Mouse (Mus musculus) adrenal gland, adult 8-10 months (tissue): ENCODE results near the gene Nudt12. TPM values are rescaled to one million over a fixed set of nuclear protein-coding genes. Genes with fewer than 3 reads are reported as not detected.

Experiments used
- DNase-seq: peaks from one replicate; pipeline ENCODE4 v3.0.0; 2022
- total RNA-seq, 4 experiments: library from RNA; stranded (reverse); gene quantifications; 2 replicates each; pipeline ENCODE4 v1.2.4; 2022

The Nudt12 gene
- 10 to 100 TPM; 47.6 to 71.1 (median 65.5) TPM for total RNA-seq

DNA sequence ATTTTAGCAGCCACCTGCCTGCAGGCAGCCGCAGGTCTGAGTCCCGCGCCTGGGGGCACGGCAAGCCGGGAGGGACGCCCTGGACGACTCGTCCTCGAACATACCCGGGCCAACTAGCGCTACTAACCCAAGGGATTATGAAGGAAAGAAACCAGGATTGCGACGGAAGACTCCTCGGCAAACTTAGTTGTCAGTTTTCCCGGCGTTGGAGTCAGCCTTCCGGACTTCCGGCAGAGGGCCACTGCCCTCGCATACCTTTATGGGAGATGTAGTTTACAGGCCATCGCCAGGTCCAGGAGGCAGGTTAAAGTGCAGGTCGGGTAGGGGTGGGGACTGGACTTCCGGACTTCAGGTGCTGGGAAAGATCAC lies at the start of gene Nudt12:
Gene Nudt12 (minus strand): TSS at position 282 of the 369 bp plus-strand sequence.
- DNase-seq, result peak; percentile 66

DNA sequence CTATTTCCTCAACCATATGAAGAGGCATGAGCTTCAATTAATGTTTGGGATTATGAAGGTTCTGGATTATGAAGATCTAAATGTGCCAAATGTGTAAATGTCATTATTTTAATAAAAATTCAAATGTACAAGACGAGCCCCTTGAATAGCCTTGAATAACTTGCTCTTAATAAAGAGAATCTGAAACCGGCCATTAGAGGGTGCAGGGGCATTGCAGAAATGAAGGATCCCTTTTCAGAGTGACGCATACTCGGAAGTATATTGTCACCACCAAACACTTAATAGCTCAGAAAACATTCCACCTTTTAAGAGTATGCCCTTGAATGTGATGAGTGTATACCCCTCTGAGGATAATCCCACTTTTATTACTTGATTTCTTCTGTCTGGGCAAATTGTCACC lies 40.1 kb upstream of the Nudt12 start:
- no peak for DNase-seq

DNA sequence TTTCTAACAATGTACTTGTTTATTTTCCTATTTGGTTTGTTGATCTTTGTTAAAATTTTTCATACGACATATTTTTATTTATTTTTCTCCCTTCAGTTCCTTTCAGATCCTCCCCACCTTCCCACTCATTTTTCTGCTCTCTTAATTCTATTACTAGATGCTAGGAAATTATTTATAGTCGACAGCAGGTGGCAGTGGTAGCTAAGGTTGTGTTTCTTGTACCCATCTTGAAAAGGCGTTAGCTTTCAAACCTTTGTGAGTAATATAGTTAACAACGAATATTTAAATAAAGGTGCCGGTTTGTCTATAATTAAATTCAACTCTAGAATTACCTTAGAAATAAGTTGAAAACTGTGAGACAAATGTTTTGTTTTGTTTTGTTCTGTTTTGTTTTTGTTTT lies 26.6 kb upstream of the Nudt12 start:
- DNase-seq, result no peak

DNA sequence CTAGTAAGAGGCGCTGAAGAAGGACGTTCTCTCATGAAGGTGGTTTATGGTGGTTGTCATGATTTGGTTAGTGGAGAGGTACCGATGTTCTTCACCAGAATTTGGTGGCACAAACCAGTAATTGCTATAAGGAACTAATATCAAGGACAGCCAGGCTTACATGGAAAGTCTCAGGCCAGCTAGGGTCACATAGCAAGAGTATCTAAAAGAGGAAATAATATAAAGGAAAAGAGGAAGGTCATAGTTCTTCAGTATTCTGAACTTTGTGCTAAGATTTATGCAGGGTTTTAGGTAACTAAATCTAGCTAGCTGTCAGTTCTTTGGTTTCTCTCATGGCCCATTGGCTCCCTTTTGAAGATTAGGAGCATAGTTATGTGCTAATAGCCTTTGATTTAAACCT lies 20.3 kb upstream of the Nudt12 start:
- DNase-seq, result no peak

DNA sequence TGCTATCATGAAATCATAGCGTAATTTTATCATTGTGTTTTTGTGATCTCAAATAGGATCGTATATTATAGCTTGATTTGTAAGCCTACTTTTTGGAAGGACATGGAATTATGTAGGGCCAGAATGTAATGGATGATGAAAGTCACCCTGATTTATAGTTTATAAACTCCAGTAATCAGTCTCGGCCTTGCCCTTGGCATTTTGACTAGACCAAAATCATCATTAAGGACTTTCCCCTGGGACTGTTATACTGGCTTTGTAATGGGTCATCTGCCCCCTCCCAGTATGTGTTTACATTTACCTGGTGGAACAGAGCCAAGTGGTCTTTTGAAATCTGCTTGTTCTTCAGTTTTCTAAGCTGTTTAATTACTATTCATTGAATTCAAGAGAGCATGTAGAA lies 13.2 kb upstream of the Nudt12 start:
- peak; percentile 26 for DNase-seq

DNA sequence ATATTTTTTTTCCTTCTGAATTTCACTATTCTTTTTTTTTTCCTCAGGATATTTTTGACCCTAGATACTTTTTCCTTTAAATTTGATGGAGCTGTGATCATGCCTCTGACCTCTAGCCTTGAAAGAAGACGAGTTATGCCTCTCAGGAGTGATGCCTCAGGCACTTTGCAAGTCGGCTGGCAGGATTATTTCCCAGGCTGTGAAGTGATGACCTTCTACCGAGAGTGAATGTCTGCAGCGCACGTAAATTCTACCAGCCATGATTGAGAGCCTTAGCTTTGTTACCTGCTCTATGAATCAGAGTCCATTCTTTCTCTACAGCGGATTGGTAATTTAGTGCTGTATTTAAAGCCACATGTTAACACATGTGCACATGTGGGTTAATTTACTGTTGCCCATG lies 11.3 kb upstream of the Nudt12 start:
- no peak for DNase-seq

DNA sequence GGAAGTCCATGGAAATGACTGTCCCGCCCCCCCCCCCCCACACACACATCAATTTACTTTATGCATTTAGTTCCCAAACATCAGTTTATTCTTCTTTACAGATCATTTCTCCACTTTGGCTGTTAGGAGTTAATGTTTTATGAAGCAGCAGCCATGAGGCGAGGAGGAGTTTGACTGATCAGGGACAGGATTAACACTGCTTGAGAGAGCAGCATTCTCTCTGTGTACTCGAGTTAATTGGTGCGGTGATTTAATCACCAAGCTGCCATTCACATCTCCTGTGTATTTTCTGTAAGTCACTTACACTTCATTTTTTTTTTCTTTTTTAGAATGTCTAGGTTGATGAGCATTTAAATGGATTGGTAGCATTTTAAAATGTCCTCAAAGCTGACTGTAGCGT lies 10.8 kb upstream of the Nudt12 start:
- no peak for DNase-seq

DNA sequence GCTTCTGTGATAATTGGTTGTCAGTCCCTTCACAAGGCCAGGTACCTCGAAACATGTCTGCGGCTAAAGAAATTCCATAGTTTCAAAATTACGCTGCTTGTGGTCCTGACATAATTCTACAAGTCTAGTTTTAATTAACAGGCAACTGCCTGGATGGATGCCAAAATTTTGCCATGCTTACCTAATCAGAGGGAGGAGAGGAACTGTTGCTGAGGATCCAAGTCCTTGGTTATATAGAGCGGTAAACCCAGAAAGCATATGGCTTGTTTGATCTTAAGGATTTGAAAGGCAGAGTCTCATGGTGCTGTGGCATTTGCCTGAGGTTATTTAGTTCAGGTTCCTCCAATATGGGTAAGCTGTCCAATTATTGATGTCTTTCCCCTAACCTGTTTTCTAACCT lies 5.5 kb upstream of the Nudt12 start:
- no peak for DNase-seq

DNA sequence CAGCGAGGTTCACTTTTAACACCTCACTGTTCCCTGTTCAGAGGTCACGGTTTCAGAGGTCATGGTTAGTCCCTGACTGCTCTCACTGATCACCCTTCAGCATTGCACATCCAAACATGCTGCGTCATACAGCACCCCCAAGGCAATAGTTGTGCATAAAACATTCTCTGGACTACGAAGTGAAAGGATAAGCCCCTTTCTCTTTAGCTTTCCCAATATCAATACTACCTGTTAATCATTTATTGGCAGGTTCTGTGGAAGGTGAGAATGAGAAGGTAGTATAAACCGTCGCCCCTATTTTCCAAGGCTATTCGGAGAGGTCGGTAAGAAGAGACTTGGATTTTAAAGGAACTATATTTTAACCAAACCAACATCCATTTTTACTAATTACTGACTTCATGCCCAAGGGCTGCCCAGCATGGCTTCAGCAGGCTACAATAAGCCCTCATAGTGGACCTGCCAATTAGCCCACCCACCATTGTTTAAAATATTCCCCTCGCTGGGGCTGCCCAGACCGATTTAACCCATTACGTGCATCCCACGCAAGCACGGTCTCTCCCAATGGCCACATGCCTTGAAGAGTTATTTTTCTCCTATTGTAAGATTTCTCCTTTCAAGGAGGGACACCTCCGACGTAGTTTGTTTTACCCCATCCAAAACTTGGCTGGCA lies 616 bp downstream of the Nudt12 start:
- DNase-seq, result peak; percentile 45

DNA sequence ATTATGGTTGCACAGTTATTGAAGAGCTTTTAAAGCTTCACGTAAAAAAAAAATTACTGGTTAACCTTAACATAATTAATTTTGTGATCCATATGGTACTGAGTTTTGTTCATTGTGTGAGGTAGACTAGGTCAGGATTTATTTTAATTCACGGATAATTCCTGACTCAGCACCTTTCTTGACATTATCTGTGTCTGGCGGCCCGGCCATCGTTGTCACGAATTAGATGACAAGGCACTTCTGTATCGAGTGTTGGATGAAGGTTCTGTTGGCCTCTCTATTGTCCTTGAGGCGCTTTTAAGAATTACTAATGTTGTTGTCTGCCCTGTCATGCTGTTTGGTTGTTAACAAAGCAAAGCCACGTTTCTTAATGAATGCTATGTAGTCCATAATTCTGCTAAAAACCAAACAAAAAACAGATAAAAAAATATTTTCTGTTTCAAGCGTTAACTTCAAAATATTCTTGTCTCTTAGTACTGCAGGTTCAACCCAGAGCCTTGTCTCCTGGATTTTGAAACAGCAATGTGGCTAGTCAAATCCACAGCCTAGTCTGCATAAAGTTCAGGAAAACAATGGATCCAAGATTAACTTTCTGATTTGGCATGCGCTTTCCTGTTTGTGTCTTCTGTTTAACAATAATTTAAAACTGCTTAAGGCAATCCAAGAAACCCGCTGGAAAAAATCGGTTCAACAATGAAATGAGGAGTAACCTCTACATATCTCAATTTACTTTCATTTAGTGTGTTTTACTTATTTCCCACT lies 1.4 kb downstream of the Nudt12 start:
- DNase-seq, result no peak

DNA sequence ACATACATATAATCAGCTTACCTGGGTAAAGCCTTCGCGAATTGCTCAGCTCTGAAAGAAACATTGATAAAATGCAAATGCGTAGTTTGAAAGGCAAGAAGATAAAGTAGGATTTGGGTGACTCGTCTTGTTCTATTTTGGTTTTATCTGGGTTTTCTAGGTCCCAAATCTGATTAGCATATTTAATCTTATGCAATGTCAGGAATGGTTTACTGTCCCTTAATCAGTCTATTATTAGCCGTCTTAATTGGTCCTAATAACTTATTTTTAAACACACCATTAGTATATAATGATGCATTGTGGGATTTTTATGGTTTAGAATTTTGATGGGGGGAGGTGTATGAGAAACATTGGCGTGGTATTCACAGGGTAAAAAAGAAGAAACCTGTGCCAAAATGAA lies 21.9 kb downstream of the Nudt12 start, which contains the start of gene Pdzph1:
Gene Pdzph1 (minus strand): TSS at position 101 of the 400 bp plus-strand sequence.
- DNase-seq, result no peak

DNA sequence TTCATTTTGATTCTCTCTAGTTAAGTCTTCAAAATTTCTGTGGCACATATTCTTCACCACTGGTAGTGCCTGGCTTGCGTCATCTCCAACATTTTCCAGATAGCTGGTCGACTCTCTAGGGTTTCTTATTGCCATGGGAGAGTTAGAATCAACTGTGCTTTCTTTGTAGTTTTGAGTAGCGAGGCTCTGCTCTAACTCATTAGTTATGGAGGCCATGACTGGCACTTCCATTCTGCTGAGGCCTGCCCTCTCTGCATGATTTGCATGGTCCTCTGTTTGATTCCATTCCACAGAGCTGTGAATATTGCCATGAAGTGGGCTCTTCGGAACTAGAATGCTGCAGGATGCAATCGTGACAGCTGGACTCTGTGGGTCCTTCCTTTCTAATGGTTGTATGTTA lies 39.9 kb downstream of the Nudt12 start:
- DNase-seq, result no peak

DNA sequence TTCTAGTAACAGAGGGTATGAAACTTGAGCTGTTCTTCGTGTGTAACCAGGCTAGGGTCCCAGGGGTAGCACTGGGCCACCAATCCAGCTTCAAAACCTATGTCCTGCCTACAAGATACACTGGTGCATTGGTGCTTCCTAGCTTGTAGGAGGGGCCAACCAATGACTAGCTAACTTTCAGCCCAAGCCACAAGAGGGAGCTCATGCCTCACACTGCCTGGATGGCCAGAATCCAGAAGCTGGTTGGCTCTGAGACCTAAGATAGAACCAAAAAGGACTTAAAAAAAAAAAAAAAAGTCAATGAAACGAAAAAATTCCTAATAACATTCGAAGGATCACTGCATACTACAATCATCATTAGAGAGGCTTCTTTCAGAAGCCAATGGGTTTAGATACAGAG lies 53.3 kb downstream of the Nudt12 start:
- DNase-seq, result peak; percentile 55

DNA sequence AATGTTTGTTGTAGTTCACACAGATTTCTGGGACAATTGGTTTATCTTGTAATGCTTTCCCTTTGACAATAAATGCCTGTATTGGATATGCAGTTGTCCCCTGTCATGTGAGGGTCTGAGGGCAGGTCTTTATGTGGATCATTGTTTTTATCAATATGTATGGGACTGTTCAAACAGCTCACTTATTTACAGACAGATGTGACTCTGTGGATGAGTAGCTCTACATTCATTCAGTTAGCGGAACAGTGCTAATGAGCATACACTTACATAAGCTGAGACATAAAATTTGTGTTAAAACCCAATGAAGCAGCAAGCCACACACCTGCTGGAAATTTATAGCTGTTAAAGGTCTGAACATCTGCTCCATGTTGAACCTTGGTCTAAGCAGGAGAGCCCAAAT lies 56.1 kb downstream of the Nudt12 start:
- DNase-seq, result no peak

Other genes starting within 250 kb of the Nudt12 start
- under 1 TPM in 2 of 4 experiments, not detected in 2; 0.16 to 0.68 TPM for gene Pdzph1, start 22.0 kb downstream of the Nudt12 start, total RNA-seq